Mouse (Mus musculus) brain, adult 10 weeks (tissue): ENCODE data around the gene Ilkap. TPM values are rescaled to one million over a fixed set of nuclear protein-coding genes. Genes with fewer than 3 reads are reported as not detected.

Experiments used
- polyA plus RNA-seq: library from polyadenylated mRNA; stranded (reverse); fragments of 350-450 nt; fragmentation: Illumina TruSeq; extraction: RNeasy Lipid Tissue Mini Kit (QIAGEN cat#74804); gene quantifications from one replicate; pipeline ENCODE4 v1.2.3, GENCODE M21; 2015; ENCODE audit warnings: low read depth, low replicate concordance

The Ilkap gene
- polyA plus RNA-seq: 72.3 TPM

GRCm38 (mm10) chr1:91398260-91399062 lies at the start of gene Ilkap:
Gene Ilkap, minus strand, starts transcription at chr1:91398815.

GRCm38 (mm10) chr1:91413898-91414594 lies 15.4 kb upstream of the Ilkap start, which contains the start of gene Hes6:
Gene Hes6, minus strand, starts transcription at chr1:91414038.

DNA sequence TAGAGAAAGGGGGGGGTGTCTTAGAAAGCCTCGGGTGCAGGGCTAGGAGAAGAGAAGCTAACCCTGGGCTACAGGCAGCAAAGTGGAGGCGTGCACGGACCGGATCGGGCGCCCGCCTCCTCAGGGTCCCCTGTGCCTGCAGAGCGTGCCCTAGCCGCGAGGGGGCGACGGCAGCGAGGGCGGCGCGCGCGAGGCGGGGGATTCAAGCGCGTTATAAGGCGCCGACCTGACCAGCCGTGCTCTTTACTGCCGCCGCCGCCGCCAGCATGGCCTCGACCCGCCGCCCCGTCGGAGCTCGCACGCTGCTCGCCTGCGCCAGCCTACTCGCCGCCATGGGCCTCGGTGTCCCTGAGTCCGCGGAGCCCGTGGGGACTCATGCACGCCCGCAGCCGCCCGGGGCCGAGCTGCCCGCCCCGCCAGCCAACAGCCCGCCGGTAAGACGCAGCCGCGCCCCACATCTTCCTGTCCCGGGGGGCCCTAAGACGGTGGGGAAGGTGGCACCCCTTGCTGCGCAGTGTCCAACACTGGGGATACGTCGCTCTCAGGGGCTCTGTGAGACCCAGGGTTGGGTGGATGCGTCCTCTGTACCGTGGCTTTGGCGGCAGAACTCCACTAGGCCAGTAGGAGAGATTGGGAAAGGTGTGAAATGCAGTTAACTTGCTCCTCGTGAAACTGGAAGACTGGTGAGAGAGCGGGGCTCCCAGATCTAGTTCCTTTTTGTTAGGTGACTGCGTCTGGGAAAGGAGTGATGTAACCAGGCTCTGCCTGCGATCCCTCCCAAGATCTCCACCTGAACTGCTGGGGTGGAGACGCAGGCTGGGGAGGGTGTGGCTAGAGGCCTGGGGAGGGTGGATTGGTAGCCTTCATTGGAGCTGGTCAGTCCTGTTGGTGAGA lies 32.2 kb downstream of the Ilkap start, which contains the start of gene Erfe:
Erfe (plus strand) TSS at position 216 of the 894 bp plus-strand sequence.

DNA sequence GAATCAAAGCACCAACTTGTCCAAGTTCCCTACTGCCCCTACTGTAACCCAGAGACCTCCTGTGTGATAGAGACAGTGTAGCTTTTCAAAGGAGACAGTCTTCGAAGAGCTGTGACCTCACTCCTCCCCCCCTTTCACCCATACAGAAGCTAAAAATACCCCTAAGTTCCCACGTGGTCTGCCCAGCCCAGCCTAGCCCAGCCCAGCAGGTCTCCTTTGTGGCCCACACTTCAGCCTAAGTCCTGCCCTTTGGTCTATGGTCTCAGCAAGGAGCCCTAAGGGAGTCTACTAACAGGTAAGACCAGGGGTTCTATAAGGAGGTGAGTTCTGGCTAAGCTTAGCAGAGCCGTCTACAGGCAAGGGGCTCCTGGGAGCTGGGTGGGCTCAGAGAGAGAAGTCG lies 47.8 kb downstream of the Ilkap start, which contains the start of gene Klhl30:
Klhl30 (plus strand) TSS at position 176 of the 400 bp plus-strand sequence.

Other genes starting within 250 kb of the Ilkap start
- gene Ramp1, start 219.0 kb downstream of the Ilkap start, polyA plus RNA-seq: 80.7 TPM
- 69.6 TPM for gene Ube2f, start 148.5 kb downstream of the Ilkap start, polyA plus RNA-seq
- gene Scly, start 100.5 kb downstream of the Ilkap start, polyA plus RNA-seq: 17.9 TPM
- gene Espnl, start 76.7 kb downstream of the Ilkap start, polyA plus RNA-seq: 0.21 TPM
- 0.13 TPM for gene Klhl30, start 47.8 kb downstream of the Ilkap start, polyA plus RNA-seq
- gene Erfe, start 32.4 kb downstream of the Ilkap start, polyA plus RNA-seq: 0.31 TPM
- 17.5 TPM for gene Hes6, start 15.2 kb upstream of the Ilkap start, polyA plus RNA-seq
- 18.4 TPM for gene Per2, start 60.5 kb upstream of the Ilkap start, polyA plus RNA-seq
- gene Traf3ip1, start 95.8 kb upstream of the Ilkap start, polyA plus RNA-seq: 9.9 TPM
- 22.9 TPM for gene Asb1, start 141.7 kb upstream of the Ilkap start, polyA plus RNA-seq